Mouse (Mus musculus): ENCODE measurements at regions not wholly inside any gene's neighbourhood (a gene's known extent, or its start where the extent isn't known, plus 50 kb on each side); places are given as distances from the start of the nearest gene placed in this dataset.
A peak's percentile ranks its signal among the peaks of the same experiment; 100 is the strongest.

- no peak for DNase-seq
These were observed 798.9 kb upstream of the Tenm2 start for GRCm38 (mm10) chr11:38034526-38035286.

- DNase-seq, result peak; percentile 3 to 30
These were observed 785.9 kb upstream of the Tenm2 start for GRCm38 (mm10) chr11:38021704-38022103.

- DNase-seq, result peak; percentile 70 to 76
These were observed 742.4 kb upstream of the Tenm2 start for GRCm38 (mm10) chr11:37978131-37978530.

- DNase-seq, result no peak
These were observed 700.8 kb upstream of the Tenm2 start for GRCm38 (mm10) chr11:37936439-37937134.

GRCm38 (mm10) chr11:37913161-37913560, 677.4 kb upstream of the Tenm2 start:
- DNase-seq, result no peak

GRCm38 (mm10) chr11:37904991-37905390, 669.2 kb upstream of the Tenm2 start:
- peak; percentile 77 to 79 for DNase-seq

- DNase-seq, result no peak
These were observed 661.9 kb upstream of the Tenm2 start for GRCm38 (mm10) chr11:37897713-37898112.

GRCm38 (mm10) chr11:37882717-37883116, 647.0 kb upstream of the Tenm2 start:
- DNase-seq, result no peak

GRCm38 (mm10) chr11:37837301-37837700, 601.5 kb upstream of the Tenm2 start:
- DNase-seq, result no peak

- DNase-seq, result no peak
These were observed 595.2 kb upstream of the Tenm2 start for GRCm38 (mm10) chr11:37830975-37831374.

GRCm38 (mm10) chr11:37806761-37807160, 571.0 kb upstream of the Tenm2 start:
- no peak for DNase-seq

- DNase-seq, result no peak
These were observed 563.1 kb upstream of the Tenm2 start for GRCm38 (mm10) chr11:37798783-37799318.

- DNase-seq, result no peak
These were observed 536.8 kb upstream of the Tenm2 start for GRCm38 (mm10) chr11:37772481-37773089.

- DNase-seq, result no peak
These were observed 535.1 kb upstream of the Tenm2 start for GRCm38 (mm10) chr11:37770881-37771280.

GRCm38 (mm10) chr11:37768121-37768520, 532.4 kb upstream of the Tenm2 start:
- peak; percentile 60 to 63 for DNase-seq

GRCm38 (mm10) chr11:37735992-37736391, 500.2 kb upstream of the Tenm2 start:
- DNase-seq, result peak; percentile 2 to 7

- DNase-seq, result peak; percentile 36 to 43
These were observed 499.7 kb upstream of the Tenm2 start for GRCm38 (mm10) chr11:37735501-37735900.

- DNase-seq, result peak; percentile 52 to 60
These were observed 461.2 kb upstream of the Tenm2 start for GRCm38 (mm10) chr11:37696981-37697380.

- no peak for DNase-seq
These were observed 442.9 kb upstream of the Tenm2 start for GRCm38 (mm10) chr11:37678484-37679193.

GRCm38 (mm10) chr11:37671320-37671719, 435.6 kb upstream of the Tenm2 start:
- DNase-seq, result peak; percentile 4

GRCm38 (mm10) chr11:37666925-37667324, 431.2 kb upstream of the Tenm2 start:
- DNase-seq, result no peak

- DNase-seq, result no peak
These were observed 414.3 kb upstream of the Tenm2 start for GRCm38 (mm10) chr11:37650095-37650494.

GRCm38 (mm10) chr11:37623290-37623689, 387.5 kb upstream of the Tenm2 start:
- no peak for DNase-seq
